Mouse (Mus musculus) ES-E14 (cell line): Measurements from ENCODE around the gene Klhl28.

Experiments
- CHD2 ChIP-seq: IDR thresholded peaks from 2 replicates; pipeline ENCODE4 v1.6.1; 2014; ENCODE audit warnings: mild to moderate bottlenecking, low read depth, low read length, inconsistent platforms
- HCFC1 ChIP-seq: IDR thresholded peaks from 2 replicates; pipeline ENCODE4 v1.6.1; 2012; ENCODE audit warnings: low read length, inconsistent platforms, borderline replicate concordance; ENCODE audit not compliant: insufficient read depth
- MAFK ChIP-seq: IDR thresholded peaks from 2 replicates; pipeline ENCODE4 v1.6.1; 2014; ENCODE audit warnings: mild to moderate bottlenecking, low read depth, low read length, inconsistent platforms; ENCODE audit not compliant: insufficient read depth
- ZC3H11A ChIP-seq: IDR thresholded peaks from 2 replicates; pipeline ENCODE4 v1.6.1; 2012; ENCODE audit warnings: low read depth, mild to moderate bottlenecking, inconsistent platforms, low read length, borderline replicate concordance
- ZNF384 ChIP-seq: IDR thresholded peaks from 2 replicates; pipeline ENCODE4 v1.6.1; 2012; ENCODE audit warnings: low read depth, low read length, inconsistent platforms

- TF ChIP-seq HCFC1: no peak
- no peak for TF ChIP-seq ZNF384
- no peak for TF ChIP-seq MAFK
- peak; percentile 85 for TF ChIP-seq ZC3H11A
- TF ChIP-seq CHD2: no peak
Measured at GRCm38 (mm10) chr12:64897060-64897730, 68.1 kb downstream of the Klhl28 start.
